Mouse (Mus musculus): ENCODE measurements around the gene Ddit4. TPM values are rescaled to one million over a fixed set of nuclear protein-coding genes. Genes with fewer than 3 reads are reported as not detected.

The Ddit4 gene
- polyA plus RNA-seq, 1 experiment from 2014 or later: 37.5 TPM

GRCm38 (mm10) chr10:59967309-59967942 is 15.8 kb upstream of the Ddit4 start:
- peak overlapping the region; percentile 35 for H3K27ac ChIP-seq

GRCm38 (mm10) chr10:59966743-59967142 is 15.1 kb upstream of the Ddit4 start:
- no peak overlapping the region for H3K27ac ChIP-seq
- H3K36me3 ChIP-seq: no peaks in the 10 kb centered on the region
- H3K9me3 ChIP-seq: no peaks in the 10 kb centered on the region
- peaks cover 50% of the 10 kb centered on the region for H3K4me1 ChIP-seq (replicated peaks)
- H3K4me3 ChIP-seq: no peak overlapping the region
- no peak for DNase-seq (ENCODE audit: low spot score)
- WGBS: 90% methylated on average over 6 of the region's 6 CpGs
- H3K27me3 ChIP-seq (ENCODE audit: insufficient read depth, poor library complexity, severe bottlenecking): peaks cover 7% of the 10 kb centered on the region

More at GRCm38 (mm10) chr10:59967309-59967942, 15.8 kb upstream of the Ddit4 start:
- peaks cover 57% of the 10 kb centered on the region for H3K4me1 ChIP-seq (replicated peaks)
- DNase-seq (ENCODE audit: low spot score): no peak
- H3K36me3 ChIP-seq: no peaks in the 10 kb centered on the region
- no peaks in the 10 kb centered on the region for H3K9me3 ChIP-seq
- H3K27me3 ChIP-seq (ENCODE audit: insufficient read depth, poor library complexity, severe bottlenecking): peaks cover 9% of the 10 kb centered on the region
- 93% methylated on average over 6 of the region's 6 CpGs for WGBS
- H3K4me3 ChIP-seq: no peak overlapping the region

- 72% methylated on average over 8 of the region's 8 CpGs for WGBS
- H3K4me1 ChIP-seq (replicated peaks): peaks cover 49% of the 10 kb centered on the region
These were observed 14.2 kb upstream of the Ddit4 start for GRCm38 (mm10) chr10:59965788-59966187.

GRCm38 (mm10) chr10:59965362-59965695 is 13.7 kb upstream of the Ddit4 start:
- Histone ChIP-seq H3K4me3 (peak overlapping the region; percentile 43), H3K27ac (peak overlapping the region; percentile 93), H3K4me1 (replicated peaks) (peaks cover 45% of the 10 kb centered on the region), H3K27me3 (ENCODE audit: insufficient read depth, poor library complexity, severe bottlenecking) (no peaks in the 10 kb centered on the region), H3K9me3 (no peaks in the 10 kb centered on the region), H3K36me3 (no peaks in the 10 kb centered on the region)
- no peak for DNase-seq (ENCODE audit: low spot score)
- WGBS: 38% methylated on average over 9 of the region's 9 CpGs

More at GRCm38 (mm10) chr10:59965788-59966187, 14.2 kb upstream of the Ddit4 start:
- H3K4me3 ChIP-seq: no peak overlapping the region
- H3K36me3 ChIP-seq: no peaks in the 10 kb centered on the region
- DNase-seq (ENCODE audit: low spot score): peak; percentile 43
- no peaks in the 10 kb centered on the region for H3K9me3 ChIP-seq
- H3K27me3 ChIP-seq (ENCODE audit: insufficient read depth, poor library complexity, severe bottlenecking): peaks cover under 1% of the 10 kb centered on the region; the same call in 1 of the 2 replicates
- peak overlapping the region; percentile 93 for H3K27ac ChIP-seq

- peak overlapping the region; percentile 93 for H3K27ac ChIP-seq
- H3K4me3 ChIP-seq: peak overlapping the region; percentile 43
- peak; percentile 80 for DNase-seq (ENCODE audit: low spot score)
- H3K36me3 ChIP-seq: no peaks in the 10 kb centered on the region
- H3K27me3 ChIP-seq (ENCODE audit: insufficient read depth, poor library complexity, severe bottlenecking): no peaks in the 10 kb centered on the region
- WGBS: 5% methylated on average over 23 of the region's 23 CpGs
- peaks cover 39% of the 10 kb centered on the region for H3K4me1 ChIP-seq (replicated peaks)
- H3K9me3 ChIP-seq: no peaks in the 10 kb centered on the region
These were observed 13.1 kb upstream of the Ddit4 start for GRCm38 (mm10) chr10:59964504-59965361.

GRCm38 (mm10) chr10:59963609-59964008 is 12.0 kb upstream of the Ddit4 start:
- Histone ChIP-seq H3K36me3 (no peaks in the 10 kb centered on the region), H3K4me3 (no peak overlapping the region), H3K27me3 (ENCODE audit: insufficient read depth, poor library complexity, severe bottlenecking) (0 out of 2 replicates have a peak, but pooled peaks cover under 1% of the 10 kb centered on the region), H3K27ac (peak overlapping the region; percentile 93), H3K4me1 (replicated peaks) (peaks cover 43% of the 10 kb centered on the region), H3K9me3 (no peaks in the 10 kb centered on the region)
- 41% methylated on average over 2 of the region's 2 CpGs for WGBS
- peak; percentile 24 for DNase-seq (ENCODE audit: low spot score)

- Histone ChIP-seq H3K4me1 (replicated peaks) (peaks cover 46% of the 10 kb centered on the region), H3K36me3 (no peaks in the 10 kb centered on the region), H3K9me3 (no peaks in the 10 kb centered on the region), H3K27me3 (ENCODE audit: insufficient read depth, poor library complexity, severe bottlenecking) (peaks cover 16% of the 10 kb centered on the region), H3K27ac (0 out of 2 replicates have a peak overlapping the region, but pooled peaks have one; percentile 84), H3K4me3 (no peak overlapping the region)
- no peak for DNase-seq (ENCODE audit: low spot score)
- 79% methylated on average over 12 of the region's 12 CpGs for WGBS
These were observed 7.9 kb upstream of the Ddit4 start for GRCm38 (mm10) chr10:59959517-59959916.

- DNase-seq (ENCODE audit: low spot score): peak; percentile 25
- H3K4me3 ChIP-seq: peak overlapping the region; percentile 33
- H3K9me3 ChIP-seq: no peaks in the 10 kb centered on the region
- no peaks in the 10 kb centered on the region for H3K36me3 ChIP-seq
- H3K4me1 ChIP-seq (replicated peaks): peaks cover 40% of the 10 kb centered on the region
- WGBS: 26% methylated on average over 5 of the region's 5 CpGs
- peak overlapping the region; percentile 84 for H3K27ac ChIP-seq
- peaks cover 16% of the 10 kb centered on the region for H3K27me3 ChIP-seq (ENCODE audit: insufficient read depth, poor library complexity, severe bottlenecking)
These were observed 6.8 kb upstream of the Ddit4 start for GRCm38 (mm10) chr10:59958458-59958857.

- Histone ChIP-seq H3K9me3 (no peaks in the 10 kb centered on the region), H3K4me1 (replicated peaks) (peaks cover 50% of the 10 kb centered on the region), H3K36me3 (no peaks in the 10 kb centered on the region), H3K27me3 (ENCODE audit: insufficient read depth, poor library complexity, severe bottlenecking) (peaks cover 16% of the 10 kb centered on the region), H3K27ac (peak overlapping the region; percentile 84), H3K4me3 (peak overlapping the region; percentile 33)
- peak; percentile 23 for DNase-seq (ENCODE audit: low spot score)
- 7% methylated on average over 25 of the region's 25 CpGs for WGBS
These were observed 5.8 kb upstream of the Ddit4 start for GRCm38 (mm10) chr10:59957171-59958149.

GRCm38 (mm10) chr10:59956681-59957080 is 5.0 kb upstream of the Ddit4 start:
- no peak overlapping the region for H3K4me3 ChIP-seq
- WGBS: 52% methylated on average over 5 of the region's 5 CpGs
- peaks cover 58% of the 10 kb centered on the region for H3K4me1 ChIP-seq (replicated peaks)
- H3K27me3 ChIP-seq (ENCODE audit: insufficient read depth, poor library complexity, severe bottlenecking): peaks cover 16% of the 10 kb centered on the region
- no peaks in the 10 kb centered on the region for H3K9me3 ChIP-seq
- peak overlapping the region; percentile 84 for H3K27ac ChIP-seq
- DNase-seq (ENCODE audit: low spot score): no peak
- no peaks in the 10 kb centered on the region for H3K36me3 ChIP-seq

GRCm38 (mm10) chr10:59953564-59954039 is 2.0 kb upstream of the Ddit4 start:
- Histone ChIP-seq H3K36me3 (peaks cover 4% of the 10 kb centered on the region; the same call in 1 of the 2 replicates), H3K4me3 (no peak overlapping the region), H3K4me1 (replicated peaks) (peaks cover 71% of the 10 kb centered on the region), H3K27ac (peak overlapping the region; percentile 96), H3K9me3 (no peaks in the 10 kb centered on the region), H3K27me3 (ENCODE audit: insufficient read depth, poor library complexity, severe bottlenecking) (peaks cover 16% of the 10 kb centered on the region)
- peak; percentile 19 for DNase-seq (ENCODE audit: low spot score)
- 31% methylated on average over 7 of the region's 7 CpGs for WGBS

Data from hindbrain, embryonic 10.5 days (tissue).